8 mouse cellular contexts compared by ENCODE assay signal in the genomic region with DNA sequence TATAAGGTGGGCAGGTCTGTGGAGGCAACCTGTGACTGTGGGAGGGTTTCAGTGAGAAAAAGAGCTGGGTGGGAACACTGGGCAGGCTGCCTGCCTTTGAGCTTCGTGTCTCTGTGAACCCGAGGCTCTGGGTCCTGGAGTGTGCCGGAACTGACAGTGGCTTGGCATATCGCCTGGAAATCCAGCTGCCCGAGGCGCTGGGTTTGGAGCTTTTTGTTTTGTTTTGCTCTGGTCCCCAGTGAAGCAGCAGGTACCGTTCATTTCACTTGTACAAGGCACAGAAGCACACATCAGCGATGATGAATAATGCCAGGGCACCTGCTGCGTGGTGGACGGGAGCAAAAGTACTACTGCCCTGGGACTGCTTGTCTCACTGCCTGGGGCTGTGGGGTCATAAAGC. TPM values are rescaled to one million over a fixed set of nuclear protein-coding genes. Genes with fewer than 3 reads are reported as not detected.
DNase-seq lines count a peak whose midpoint lies in the region; ATAC-seq lines count a peak whose summit lies in the region.

No protein-coding gene starts in this region.

- peaks cover 54% of the 10 kb centered on the region for H3K4me1 ChIP-seq in embryonic facial prominence, embryonic 15.5 days
- peaks cover 75% of the 10 kb centered on the region for H3K4me1 ChIP-seq in heart, embryonic 10.5 days
- peaks cover 45% of the 10 kb centered on the region for H3K4me1 ChIP-seq in stomach, embryonic 16.5 days (ENCODE audit: control insufficient read depth, insufficient read depth, low read length)

- no peaks in the 10 kb centered on the region for H3K9me3 ChIP-seq in embryonic facial prominence, embryonic 15.5 days (replicated peaks)
- no peaks in the 10 kb centered on the region for H3K9me3 ChIP-seq in heart, embryonic 10.5 days
- no peaks in the 10 kb centered on the region for H3K9me3 ChIP-seq in stomach, embryonic 16.5 days (replicated peaks; ENCODE audit: control insufficient read depth, low read length)

- H3K36me3 ChIP-seq in embryonic facial prominence, embryonic 15.5 days = no peaks in the 10 kb centered on the region
- H3K36me3 ChIP-seq in heart, embryonic 10.5 days = 0 out of 2 replicates have a peak, but pooled peaks cover 3% of the 10 kb centered on the region
- no peaks in the 10 kb centered on the region for H3K36me3 ChIP-seq in stomach, embryonic 16.5 days (ENCODE audit: control insufficient read depth, insufficient read depth, low read length)

- H3K27ac ChIP-seq in embryonic facial prominence, embryonic 15.5 days (replicated peaks) = peak overlapping the region; percentile 68
- H3K27ac ChIP-seq in heart, embryonic 10.5 days = 0 out of 2 replicates have a peak overlapping the region, but pooled peaks have one; percentile 22
- H3K27ac ChIP-seq in stomach, embryonic 16.5 days (ENCODE audit: low read length) = peak overlapping the region; percentile 38

- ATAC-seq in embryonic facial prominence, embryonic 15.5 days (ENCODE audit: insufficient number of reproducible peaks, low FRiP score, low TSS enrichment, low read depth) = no peak; the same call in 1 of the 2 replicates
- ATAC-seq in stomach, embryonic 16.5 days (ENCODE audit: insufficient read depth, low FRiP score) = peak; percentile 45; the same call in 1 of the 2 replicates

- H3K4me3 ChIP-seq in embryonic facial prominence, embryonic 15.5 days (replicated peaks) = no peak overlapping the region
- no peak overlapping the region for H3K4me3 ChIP-seq in heart, embryonic 10.5 days
- no peak overlapping the region for H3K4me3 ChIP-seq in stomach, embryonic 16.5 days (replicated peaks; ENCODE audit: low read length)

- H3K9ac ChIP-seq in embryonic facial prominence, embryonic 15.5 days = no peak overlapping the region
- H3K9ac ChIP-seq in stomach, embryonic 16.5 days (ENCODE audit: low read length) = no peak overlapping the region

- peak; percentile 11 for DNase-seq in retina, adult 2 months (ENCODE audit: low read depth, low spot score)
- DNase-seq in retina, embryonic 14.5 days (ENCODE audit: low spot score) = no peak
- no peak for DNase-seq in heart, embryonic 10.5 days (ENCODE audit: low spot score)
- peak; percentile 80 to 85 for DNase-seq in kidney, postnatal 4 days
- DNase-seq in lung, postnatal 4 days = peak; percentile 82 to 90
- DNase-seq in spleen, postnatal 10 days (ENCODE audit: low spot score in 2 of 2) = no peak

- H3K4me2 ChIP-seq in embryonic facial prominence, embryonic 15.5 days (replicated peaks) = 0 out of 2 replicates have a peak overlapping the region, but pooled peaks have one; percentile 19
- no peak overlapping the region for H3K4me2 ChIP-seq in stomach, embryonic 16.5 days (ENCODE audit: low read depth, low read length)

- 25% methylated on average over 10 of the region's 10 CpGs for WGBS in embryonic facial prominence, embryonic 15.5 days
- WGBS in heart, embryonic 10.5 days = 74% methylated on average over 10 of the region's 10 CpGs
- WGBS in stomach, embryonic 16.5 days = 41% methylated on average over 10 of the region's 10 CpGs

- no peaks in the 10 kb centered on the region for H3K27me3 ChIP-seq in embryonic facial prominence, embryonic 15.5 days
- H3K27me3 ChIP-seq in heart, embryonic 10.5 days (ENCODE audit: insufficient read depth, poor library complexity, severe bottlenecking) = 0 out of 2 replicates have a peak, but pooled peaks cover 9% of the 10 kb centered on the region
- no peaks in the 10 kb centered on the region for H3K27me3 ChIP-seq in stomach, embryonic 16.5 days (ENCODE audit: control insufficient read depth, insufficient read depth, low read length)

RNA-seq across cellular contexts. Expression of gene Galnt2, which starts 26.2 kb away (rescaled TPM):
- polyA plus RNA-seq in embryonic facial prominence, embryonic 15.5 days (2015; fragmentation: Nextera tagmentation; extraction: Ambion mirVana) = 40.0 and 51.5 TPM in 2 replicates
- polyA plus RNA-seq in heart, embryonic 10.5 days (2016; fragmentation: Nextera tagmentation; extraction: Ambion mirVana) = 44.7 and 59.3 TPM in 2 replicates
- 47.4 and 49.3 TPM in 2 replicates for polyA plus RNA-seq in stomach, embryonic 16.5 days (2015; fragmentation: Nextera tagmentation; extraction: Ambion mirVana)

Comparison
In these comparisons a context has a peak if more than half of its experiments do, and no peak if none do; other contexts are left out.
1. DNase-seq: peak in retina, adult 2 months (single experiment), kidney, postnatal 4 days (2 of 2) and lung, postnatal 4 days (2 of 2); none in retina, embryonic 14.5 days (single experiment), heart, embryonic 10.5 days (single experiment) and spleen, postnatal 10 days (0 of 2).
2. Peak in every context shown above with its lines, with median percentiles within 50 percentile points of each other: H3K27ac ChIP-seq.